ENCODE assay signal across 10 mouse cellular contexts in the genomic region with DNA sequence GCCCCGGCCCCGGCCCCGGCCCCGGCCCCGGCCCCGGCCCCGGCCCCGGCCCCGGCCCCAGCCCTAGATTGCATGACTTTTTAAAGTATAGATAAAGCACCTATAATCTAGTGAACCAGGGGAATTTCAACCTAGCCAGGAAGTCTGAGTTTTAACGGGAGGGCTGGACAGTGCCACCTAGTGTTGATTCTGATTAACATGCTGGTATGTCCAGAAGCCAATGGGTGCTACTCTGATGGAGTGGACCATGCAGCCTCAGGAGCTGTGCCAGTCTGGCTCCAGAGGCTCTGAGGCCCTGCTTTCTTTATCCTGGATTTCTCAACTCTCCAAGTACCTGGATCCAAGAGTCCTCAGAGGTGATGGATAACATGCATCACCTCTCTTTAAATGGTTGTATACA. TPM values are rescaled to one million over a fixed set of nuclear protein-coding genes. Genes with fewer than 3 reads are reported as not detected.
DNase-seq lines count a peak whose midpoint lies in the region; ATAC-seq and TF ChIP-seq lines count a peak whose summit lies in the region.
"Had no signal": no experiment of that assay in that cellular context is flagged by ENCODE, and none has a peak within 500 bp of the region (broad histone marks: within the 10 kb centered on the region; RNA-seq: fewer than 3 reads in every experiment).

No protein-coding gene starts in this region.

- H3K4me1 ChIP-seq in forebrain, postnatal 0 days (ENCODE audit: insufficient read depth), result no peaks in the 10 kb centered on the region
- no peaks in the 10 kb centered on the region for H3K4me1 ChIP-seq in forebrain, embryonic 13.5 days
- no peaks in the 10 kb centered on the region for H3K4me1 ChIP-seq in lung, adult 2 months (ENCODE audit: control insufficient read depth, insufficient read depth, low read length)
- H3K4me1 ChIP-seq in liver, embryonic 14.5 days (replicated peaks; ENCODE audit: control insufficient read depth in 2 of 2, insufficient read depth in 2 of 2, low read length in 1 of 2), result no peaks in the 10 kb centered on the region
- H3K4me1 ChIP-seq: heart, embryonic 15.5 days had no signal

- H3K36me3 ChIP-seq in forebrain, postnatal 0 days (ENCODE audit: insufficient read depth), result no peaks in the 10 kb centered on the region
- no peaks in the 10 kb centered on the region for H3K36me3 ChIP-seq in forebrain, embryonic 13.5 days (ENCODE audit: poor library complexity, severe bottlenecking)
- H3K36me3 ChIP-seq in liver, embryonic 14.5 days (replicated peaks; ENCODE audit: control insufficient read depth, insufficient read depth, low read depth), result no peaks in the 10 kb centered on the region
- H3K36me3 ChIP-seq: heart, embryonic 15.5 days had no signal

- H3K27me3 ChIP-seq in forebrain, postnatal 0 days (ENCODE audit: insufficient read depth, low read length), result no peaks in the 10 kb centered on the region
- no peaks in the 10 kb centered on the region for H3K27me3 ChIP-seq in forebrain, embryonic 13.5 days
- H3K27me3 ChIP-seq in liver, embryonic 14.5 days (ENCODE audit: control insufficient read depth, insufficient read depth, low read length), result no peaks in the 10 kb centered on the region

- H3K9ac ChIP-seq in forebrain, postnatal 0 days, result no peak overlapping the region
- H3K9ac ChIP-seq in forebrain, embryonic 13.5 days, result no peak overlapping the region
- H3K9ac ChIP-seq in liver, embryonic 14.5 days (replicated peaks), result no peak overlapping the region
- H3K9ac ChIP-seq: heart, embryonic 15.5 days had no signal

- no peak for TF ChIP-seq EP300 in liver, embryonic 14.5 days (IDR thresholded peaks at IDR 0.05; ENCODE audit: low read depth)

- no peaks in the 10 kb centered on the region for H3K9me3 ChIP-seq in forebrain, postnatal 0 days (ENCODE audit: low read length)
- no peaks in the 10 kb centered on the region for H3K9me3 ChIP-seq in forebrain, embryonic 13.5 days (replicated peaks)
- H3K9me3 ChIP-seq in liver, embryonic 14.5 days (ENCODE audit: control insufficient read depth, low read length), result no peaks in the 10 kb centered on the region
- H3K9me3 ChIP-seq: heart, embryonic 15.5 days; megakaryocyte, embryonic 14.5 days had no signal

- H3K4me3 ChIP-seq in forebrain, postnatal 0 days (ENCODE audit: low read depth, low read length), result no peak overlapping the region
- H3K4me3 ChIP-seq in forebrain, embryonic 13.5 days, result no peak overlapping the region
- no peak overlapping the region for H3K4me3 ChIP-seq in lung, adult 2 months (replicated peaks; ENCODE audit: extremely low read depth, low read depth, low read length)
- H3K4me3 ChIP-seq in liver, embryonic 14.5 days (ENCODE audit: insufficient read depth in 1 of 2, low read depth in 2 of 2, low read length in 2 of 2), result no peak overlapping the region
- H3K4me3 ChIP-seq: heart, embryonic 15.5 days; megakaryocyte, embryonic 14.5 days had no signal

- no peak for ATAC-seq in forebrain, postnatal 0 days
- no peak for ATAC-seq in forebrain, embryonic 13.5 days
- no peak for ATAC-seq in liver, embryonic 14.5 days (ENCODE audit: insufficient read depth)
- no peak for ATAC-seq in inflammation-experienced regulatory T-cells, adult 6 months

- WGBS in forebrain, postnatal 0 days, result 76% methylated on average over 10 of the region's 10 CpGs
- 78% methylated on average over 10 of the region's 10 CpGs for WGBS in forebrain, embryonic 13.5 days
- 61% methylated on average over 10 of the region's 10 CpGs for WGBS in lung, adult 2 months
- 53% methylated on average over 10 of the region's 10 CpGs for WGBS in liver, embryonic 14.5 days (ENCODE audit: insufficient replicate concordance)

- no peak for TF ChIP-seq POLR2A in lung, adult 2 months (IDR thresholded peaks at IDR 0.05; ENCODE audit: borderline replicate concordance, extremely low read depth, low read depth, low read length)
- no peak for TF ChIP-seq POLR2A in brain, embryonic 14.5 days (IDR thresholded peaks at IDR 0.05; ENCODE audit: borderline replicate concordance, extremely low read depth, insufficient read depth, insufficient read length, poor library complexity, severe bottlenecking)

- peak; percentile 75 for TF ChIP-seq CTCF in forebrain, postnatal 0 days (IDR thresholded peaks at IDR 0.05; ENCODE audit: low read depth)
- TF ChIP-seq CTCF in lung, adult 2 months (IDR thresholded peaks at IDR 0.05; ENCODE audit: insufficient read depth, low read length), result peak; percentile 49
- peak; percentile 73; the same call in 1 of the 2 replicates for TF ChIP-seq CTCF in brain, embryonic 14.5 days (IDR thresholded peaks at IDR 0.05; ENCODE audit: borderline replicate concordance, extremely low read depth, insufficient read depth, insufficient read length)
- peak; percentile 60 for TF ChIP-seq CTCF in liver, embryonic 14.5 days (IDR thresholded peaks at IDR 0.05; ENCODE audit: low read depth)

- peak; percentile 34 for DNase-seq in forebrain, postnatal 0 days
- DNase-seq in lung, adult 2 months, result no peak
- no peak for DNase-seq in lung, adult 18-20 months
- peak; percentile 60 for DNase-seq in brain, embryonic 14.5 days (ENCODE audit: low read depth)
- DNase-seq in liver, embryonic 14.5 days (ENCODE audit: low read depth in 3 of 3, low spot score in 3 of 3), result peak in 1 of 3 experiments; percentile 7
- no peak for DNase-seq in ovary, postnatal 10 days (ENCODE audit: low spot score)

- no peak overlapping the region for H3K4me2 ChIP-seq in forebrain, postnatal 0 days (ENCODE audit: low read depth)
- no peak overlapping the region for H3K4me2 ChIP-seq in forebrain, embryonic 13.5 days
- H3K4me2 ChIP-seq in liver, embryonic 14.5 days (ENCODE audit: low read depth), result no peak overlapping the region
- H3K4me2 ChIP-seq: heart, embryonic 15.5 days had no signal

- H3K27ac ChIP-seq in forebrain, postnatal 0 days (ENCODE audit: low read depth, low read length), result no peak overlapping the region
- H3K27ac ChIP-seq in forebrain, embryonic 13.5 days, result no peak overlapping the region
- no peak overlapping the region for H3K27ac ChIP-seq in liver, embryonic 14.5 days
- H3K27ac ChIP-seq: heart, embryonic 15.5 days had no signal

RNA-seq across cellular contexts. Expression of a gene that starts 35.8 kb away (rescaled TPM):
- total RNA-seq in forebrain, postnatal 0 days (2014; rRNA removed), result 0.05 TPM in 1 of 2 replicates, not detected in the other
- 0.09 and 0.10 TPM in 2 replicates for polyA plus RNA-seq in forebrain, postnatal 0 days (2015; fragmentation: Nextera tagmentation; extraction: Ambion mirVana)
- polyA plus RNA-seq in forebrain, embryonic 13.5 days (2015; fragmentation: Nextera tagmentation; extraction: Ambion mirVana), result not detected in 2 replicates
- polyA plus RNA-seq in lung, adult 2 months (2012; rRNA removed), result 0.02 TPM in 1 of 2 replicates, not detected in the other
- 0.04 and 0.10 TPM in 2 replicates for polyA plus RNA-seq in brain, embryonic 14.5 days (2012; rRNA removed)
- polyA plus RNA-seq in liver, embryonic 14.5 days (2012; rRNA removed), result 0.01 TPM in 1 of 2 replicates, not detected in the other
- polyA plus RNA-seq in liver, embryonic 14.5 days (2014; fragmentation: Nextera tagmentation; extraction: Ambion mirVana), result 0.20 TPM in 1 of 2 replicates, not detected in the other
- polyA plus RNA-seq in inflammation-experienced regulatory T-cells, adult 6 months (2017; shearing (Covaris generic)), result not detected

Comparison
In these comparisons a context has a peak if more than half of its experiments do, and no peak if none do; other contexts are left out.
1. DNase-seq: peak in forebrain, postnatal 0 days (single experiment) and brain, embryonic 14.5 days (single experiment); none in lung, adult 2 months (single experiment), lung, adult 18-20 months (0 of 2) and ovary, postnatal 10 days (single experiment).
2. Peak in every context shown above with its lines, with median percentiles within 50 percentile points of each other: CTCF ChIP-seq.